22 mouse cellular contexts compared by ENCODE assay signal in the genomic region with DNA sequence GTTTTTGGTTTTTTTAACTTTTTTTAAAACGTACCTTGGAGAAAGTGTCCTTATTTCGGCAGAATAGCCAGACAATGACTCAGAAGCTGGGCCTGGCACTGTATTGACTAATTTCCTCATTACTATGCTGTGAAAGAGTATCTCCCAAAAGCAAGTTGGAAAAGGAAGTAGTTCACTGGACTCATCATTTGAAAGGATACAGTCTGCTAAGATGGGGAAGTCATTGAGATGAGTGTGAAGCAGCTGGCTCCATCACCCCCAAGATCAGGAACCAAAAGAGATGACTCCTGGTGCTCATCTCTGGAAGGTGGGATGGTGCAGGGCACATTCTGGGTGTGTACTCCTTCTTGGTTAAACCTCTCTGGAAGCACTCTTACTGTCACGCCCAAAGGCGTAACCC. TPM values are rescaled to one million over a fixed set of nuclear protein-coding genes. Genes with fewer than 3 reads are reported as not detected.
"Had no signal": no experiment of that assay in that cellular context is flagged by ENCODE, and none has a peak within 500 bp of the region (broad histone marks: within the 10 kb centered on the region; RNA-seq: fewer than 3 reads in every experiment).

No protein-coding gene starts in this region.

- H3K36me3 ChIP-seq: kidney, embryonic 15.5 days; limb, embryonic 10.5 days; limb, embryonic 13.5 days; neural tube, embryonic 12.5 days; neural tube, embryonic 15.5 days had no signal

- ATAC-seq: intestine, postnatal 0 days; liver, postnatal 0 days; lung, postnatal 0 days had no signal

- DNase-seq: kidney, adult 8-10 months; kidney, postnatal 10 days; kidney, postnatal 36 days; liver, postnatal 0 days; lung, embryonic 14.5 days; midbrain, embryonic 14.5 days; right cerebral cortex, adult 18-20 months; right cerebral cortex, postnatal 25 days; spleen, adult 18-20 months; thymus, adult 18-20 months; thymus, postnatal 14 days had no signal

- H3K27me3 ChIP-seq: kidney, embryonic 15.5 days; limb, embryonic 13.5 days; neural tube, embryonic 12.5 days; neural tube, embryonic 15.5 days had no signal

- H3K4me1 ChIP-seq: kidney, embryonic 15.5 days; limb, embryonic 10.5 days; limb, embryonic 13.5 days; neural tube, embryonic 12.5 days; neural tube, embryonic 15.5 days had no signal

- H3K4me3 ChIP-seq: kidney, embryonic 15.5 days; limb, embryonic 10.5 days; limb, embryonic 13.5 days; neural tube, embryonic 12.5 days; neural tube, embryonic 15.5 days had no signal

- H3K27ac ChIP-seq: kidney, embryonic 15.5 days; limb, embryonic 10.5 days; limb, embryonic 13.5 days; liver, embryonic 14.5 days; macrophage; neural tube, embryonic 12.5 days; neural tube, embryonic 15.5 days had no signal

RNA-seq across cellular contexts. Expression of a gene that starts 13.5 kb away (rescaled TPM):
- total RNA-seq: megakaryocyte-erythroid progenitor cell, adult 5-6 weeks had no signal
- polyA plus RNA-seq: testis, adult 2 months had no signal
